Mouse (Mus musculus): ENCODE results near the gene Olr1.
"Not testable (repeated sequence)": the region's sequence is repeated elsewhere in the genome, so short reads cannot be mapped to it uniquely, and the experiment has no call there.

Olr1 gene

DNA sequence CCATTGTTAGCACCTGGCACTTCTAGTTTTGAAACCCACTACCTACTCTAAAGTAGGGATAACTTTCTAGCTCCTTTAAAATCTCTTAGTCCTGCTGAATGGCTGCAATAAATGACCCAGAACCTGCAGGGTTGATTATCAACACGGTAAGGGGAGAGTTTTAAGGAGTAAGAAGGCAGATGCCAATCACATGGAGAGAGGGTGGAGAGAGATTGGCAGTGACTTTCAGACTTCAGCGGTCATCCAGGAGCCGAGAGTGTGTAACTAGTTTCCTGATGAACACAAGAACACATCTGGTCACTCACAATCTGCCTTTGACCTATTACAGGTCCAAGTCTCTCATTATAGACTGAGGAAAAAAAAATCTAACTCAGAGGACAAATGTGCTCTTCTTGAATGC, 5.4 kb upstream of the Olr1 start, which contains the start of gene Tmem52b:
Tmem52b (plus strand) TSS at position 189 of the 400 bp plus-strand sequence.
- no peak for DNase-seq (ENCODE audit: low spot score)

DNA sequence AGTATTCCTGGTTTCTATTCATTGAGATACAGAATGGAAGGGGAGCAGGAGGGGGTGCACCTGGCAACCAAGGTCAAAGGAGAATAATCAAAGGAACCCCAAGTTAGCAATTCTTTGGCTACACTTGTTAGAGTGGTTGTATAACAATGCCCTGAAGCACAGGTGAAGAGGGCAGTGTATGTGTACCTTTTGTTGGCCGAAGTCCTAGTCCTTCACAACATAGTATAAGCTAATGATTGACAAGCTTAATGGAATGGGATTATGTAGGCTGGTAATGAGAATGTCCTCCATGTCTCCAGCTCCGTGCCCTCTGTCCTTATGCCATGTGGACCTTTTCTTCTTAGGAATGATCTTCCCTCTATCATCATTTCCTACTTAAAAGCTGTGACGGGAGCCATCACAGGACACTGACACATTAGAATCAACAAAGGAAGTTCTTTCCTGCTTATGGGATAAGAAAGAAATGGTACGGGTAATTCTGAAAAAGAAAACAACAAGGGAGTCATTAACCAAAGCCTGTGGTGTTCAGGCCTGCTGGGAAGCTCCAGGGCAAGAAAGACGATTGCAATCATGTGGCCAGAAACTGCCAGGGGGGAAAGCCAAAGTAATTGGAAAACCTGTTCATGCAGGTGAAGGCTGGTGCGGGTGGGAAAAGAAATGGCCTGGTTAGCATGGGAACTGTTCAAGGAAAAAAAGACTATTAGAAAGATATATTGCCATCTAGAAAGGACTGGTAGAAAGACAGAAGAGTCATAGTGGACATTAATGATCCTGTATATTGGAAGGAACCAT, 3.4 kb upstream of the Olr1 start:
- DNase-seq (ENCODE audit: low spot score): no peak

- no peak for DNase-seq (ENCODE audit: low spot score)
These were observed 3.5 kb downstream of the Olr1 start for GRCm38 (mm10) chr6:129503471-129503870.

GRCm38 (mm10) chr6:129499516-129499915, 7.4 kb downstream of the Olr1 start:
- not testable (repeated sequence) for DNase-seq (ENCODE audit: low spot score)

DNA sequence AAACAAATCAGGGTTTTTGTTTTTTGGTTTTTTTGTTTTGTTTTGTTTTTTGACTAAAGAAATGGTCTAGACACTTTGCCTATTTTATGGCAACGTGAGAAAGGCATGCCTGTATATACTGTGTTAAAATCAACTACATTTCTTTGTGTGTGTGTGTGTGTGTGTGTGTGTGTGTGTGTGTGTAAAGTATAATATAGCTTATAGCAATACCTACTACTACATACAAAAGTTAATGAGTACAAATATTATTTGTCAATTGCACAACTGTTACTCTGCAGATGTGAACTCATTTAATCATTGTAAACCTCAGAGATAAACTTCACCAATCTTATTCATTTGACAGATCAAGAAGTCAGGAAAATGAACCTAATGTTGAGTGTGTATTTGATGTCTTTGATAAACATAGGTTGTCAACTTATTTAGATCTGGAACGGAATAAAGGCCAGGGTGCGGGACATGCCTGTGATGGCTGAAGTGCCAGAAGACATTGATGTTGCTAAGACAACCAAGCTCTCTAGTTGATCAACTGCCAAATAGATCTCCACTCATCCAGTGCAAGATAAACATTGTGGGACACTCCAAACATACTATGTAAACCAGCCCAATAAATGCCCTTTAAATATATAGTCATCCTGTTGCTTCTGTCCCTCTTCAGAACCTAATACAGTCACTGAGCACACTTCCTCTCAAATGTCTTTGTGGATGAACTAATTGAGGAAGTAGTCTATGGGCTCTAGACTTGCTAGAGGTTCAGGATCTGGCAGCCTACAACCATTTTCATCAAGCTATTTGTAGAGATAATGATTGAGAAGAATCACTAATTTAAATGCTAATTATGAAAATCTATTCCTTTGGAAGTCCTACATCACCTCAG, 9.4 kb downstream of the Olr1 start:
- DNase-seq (ENCODE audit: low spot score): no peak

GRCm38 (mm10) chr6:129494924-129495323, 12.0 kb downstream of the Olr1 start:
- no peak for DNase-seq (ENCODE audit: low spot score)

GRCm38 (mm10) chr6:129480089-129480958, 26.6 kb downstream of the Olr1 start:
- DNase-seq (ENCODE audit: low spot score): no peak

DNA sequence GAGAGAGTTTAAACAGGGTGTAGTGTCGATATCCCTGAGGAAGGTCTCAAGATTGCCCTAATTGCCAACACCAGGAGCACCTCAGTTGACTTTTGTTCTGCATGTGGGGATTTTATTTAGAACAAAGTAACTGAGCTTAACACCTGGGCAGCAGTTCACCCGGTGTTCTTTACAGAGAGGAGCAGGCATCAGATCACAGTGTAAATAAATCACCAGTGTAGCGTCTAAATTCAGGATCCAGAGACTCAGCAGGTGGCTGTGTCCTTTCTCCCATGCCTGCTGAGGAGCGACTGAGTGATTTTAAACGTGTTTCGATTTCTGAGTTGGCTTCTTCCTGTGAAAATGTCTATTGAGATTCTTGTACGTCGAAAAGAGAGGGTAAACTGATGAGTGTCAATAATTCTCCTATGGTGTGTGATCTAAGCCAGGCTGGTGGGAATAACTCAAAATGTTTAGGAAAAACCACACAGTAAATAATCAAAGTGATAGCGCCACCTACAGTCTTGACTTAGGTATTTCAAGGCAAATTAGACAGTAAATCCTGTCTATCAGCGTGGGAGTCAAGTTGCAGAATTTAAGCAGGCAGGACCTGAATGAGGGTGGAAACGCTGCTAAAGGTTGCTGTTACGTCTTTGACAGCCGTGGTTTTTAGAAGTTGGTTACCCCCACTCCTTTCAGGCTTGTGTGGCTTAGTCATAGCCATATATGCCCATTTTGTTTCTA, 30.4 kb downstream of the Olr1 start:
- DNase-seq (ENCODE audit: low spot score): no peak

DNA sequence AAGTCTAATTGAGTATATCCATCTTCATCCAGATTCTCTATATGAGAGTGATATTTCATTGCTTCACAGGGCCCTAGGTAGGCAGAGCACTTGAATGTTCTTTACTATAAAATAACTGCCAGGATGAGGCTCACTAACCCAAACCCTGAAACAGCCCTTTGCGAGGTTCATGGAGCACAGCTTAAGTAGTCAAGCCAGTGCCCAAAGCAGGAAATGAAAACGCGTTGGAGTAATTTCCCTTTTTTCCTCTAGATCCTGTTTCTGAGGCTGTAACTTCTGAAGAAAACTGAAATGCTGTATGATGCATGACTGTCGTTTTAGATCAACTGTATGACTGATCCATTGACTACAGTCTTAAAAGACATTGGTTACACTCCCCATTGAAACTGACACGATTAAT, 34.3 kb downstream of the Olr1 start:
- no peak for DNase-seq (ENCODE audit: low spot score)

DNA sequence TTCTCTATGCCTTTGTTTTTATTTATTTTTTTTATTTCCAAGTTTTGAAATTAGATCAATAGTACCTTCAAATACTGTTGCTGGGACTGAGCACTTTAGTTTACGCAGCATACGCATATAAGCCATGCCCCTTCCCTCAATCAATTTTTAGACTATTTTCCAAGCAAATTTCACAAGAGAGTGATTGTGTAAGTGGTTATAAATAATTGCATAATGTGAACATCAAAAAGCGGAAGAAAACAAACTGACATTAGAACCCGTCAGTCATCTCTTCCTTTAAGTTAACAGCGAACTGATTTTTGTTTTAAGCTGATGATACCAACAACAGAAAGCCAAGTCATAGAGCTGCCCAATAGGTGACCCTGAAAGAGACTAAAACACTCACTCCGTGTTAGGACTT, 35.6 kb downstream of the Olr1 start:
- DNase-seq (ENCODE audit: low spot score): no peak

GRCm38 (mm10) chr6:129451411-129452039, 55.4 kb downstream of the Olr1 start, which contains the start of gene Clec1a:
Gene Clec1a (minus strand): TSS chr6:129452000.
- no peak for DNase-seq (ENCODE audit: low spot score)

DNA sequence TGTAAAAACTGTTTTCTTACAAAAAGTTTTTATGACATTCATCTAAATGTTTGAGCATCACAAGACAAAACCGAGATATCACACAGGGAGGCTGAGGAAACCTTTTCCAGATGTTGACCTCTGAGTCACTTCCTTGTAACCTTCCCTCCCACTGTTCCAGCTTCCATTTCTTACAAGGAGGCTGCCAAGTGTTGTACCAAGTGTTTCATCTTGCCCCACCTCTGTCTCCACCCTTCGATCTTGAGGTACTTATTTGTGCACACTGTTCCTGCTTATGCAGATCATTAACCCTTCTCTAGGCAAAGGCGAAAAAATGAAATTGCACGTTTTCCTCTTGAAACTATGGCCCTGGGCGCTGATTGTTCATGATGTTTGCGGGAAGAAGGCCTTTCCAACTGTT, 57.2 kb downstream of the Olr1 start:
- no peak for DNase-seq (ENCODE audit: low spot score)

- no peak for DNase-seq (ENCODE audit: low spot score)
These were observed 68.9 kb downstream of the Olr1 start for GRCm38 (mm10) chr6:129438033-129438432.

DNA sequence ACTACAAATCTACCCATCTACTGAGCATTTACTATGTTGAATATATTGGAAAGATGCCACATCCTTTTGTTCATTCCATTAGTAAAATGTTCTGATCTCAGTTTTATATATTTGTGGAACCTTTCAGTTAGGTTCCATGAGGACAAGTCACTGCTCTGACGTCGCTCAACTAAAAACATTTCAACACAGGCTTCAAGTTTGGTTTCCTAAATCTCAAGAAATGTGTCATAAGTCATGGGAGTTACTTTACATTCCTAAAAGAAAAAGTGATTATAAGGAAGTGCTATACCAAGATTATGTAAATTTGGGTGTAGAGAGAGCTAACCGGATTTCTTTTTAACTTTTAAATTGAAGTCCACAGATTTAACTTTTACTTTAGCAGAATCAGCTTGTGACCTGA, 70.9 kb downstream of the Olr1 start:
- no peak for DNase-seq (ENCODE audit: low spot score)

Data from ovary, postnatal 10 days (tissue).